Comparison of ENCODE assay signal across 14 mouse cellular contexts in genomic region chr4:140237305-140237741, GRCm38 (mm10). TPM values are rescaled to one million over a fixed set of nuclear protein-coding genes. Genes with fewer than 3 reads are reported as not detected.
A peak's percentile ranks its signal among the peaks of the same experiment; 100 is the strongest.
DNase-seq lines count a peak whose midpoint lies in the region; ATAC-seq and TF ChIP-seq lines count a peak whose summit lies in the region.
"Had no signal": no experiment of that assay in that cellular context is flagged by ENCODE, and none has a peak within 500 bp of the region (broad histone marks: within the 10 kb centered on the region; RNA-seq: fewer than 3 reads in every experiment).

No protein-coding gene starts in this region.

- TF ChIP-seq EP300 in liver, postnatal 0 days (IDR thresholded peaks at IDR 0.05; ENCODE audit: low read depth) = no peak

- peaks cover 9% of the 10 kb centered on the region; the same call in 1 of the 2 replicates for H3K27me3 ChIP-seq in forebrain, embryonic 13.5 days
- H3K27me3 ChIP-seq in midbrain, embryonic 12.5 days = peaks cover 26% of the 10 kb centered on the region
- H3K27me3 ChIP-seq in liver, postnatal 0 days (ENCODE audit: insufficient read depth, low read length) = no peaks in the 10 kb centered on the region
- peaks cover 2% of the 10 kb centered on the region for H3K27me3 ChIP-seq in intestine, embryonic 15.5 days (replicated peaks)

- no peak overlapping the region for H3K4me2 ChIP-seq in forebrain, embryonic 13.5 days
- no peak overlapping the region for H3K4me2 ChIP-seq in midbrain, embryonic 12.5 days (replicated peaks)
- H3K4me2 ChIP-seq in liver, postnatal 0 days (ENCODE audit: low read depth, low read length) = no peak overlapping the region
- no peak overlapping the region for H3K4me2 ChIP-seq in intestine, embryonic 15.5 days (replicated peaks)
- H3K4me2 ChIP-seq: embryonic facial prominence, embryonic 15.5 days; limb, embryonic 13.5 days had no signal

- ATAC-seq in frontal cortex, adult (ENCODE audit: low TSS enrichment) = peak; percentile 50; the same call in 1 of the 2 replicates
- ATAC-seq in forebrain, embryonic 13.5 days = peak; percentile 63
- ATAC-seq in midbrain, embryonic 12.5 days (ENCODE audit: low FRiP score, low read depth) = peak; percentile 69
- ATAC-seq in liver, postnatal 0 days = no peak
- no peak for ATAC-seq in megakaryocyte-erythroid progenitor cell, adult 5-6 weeks (replicated peaks; ENCODE audit: low FRiP score, low TSS enrichment, poor library complexity, severe bottlenecking)
- no peak for ATAC-seq in intestine, embryonic 15.5 days

- DNase-seq in frontal cortex, postnatal 10 days (ENCODE audit: low spot score in 2 of 2) = no peak
- peak; percentile 72 for DNase-seq in brain, embryonic 14.5 days (ENCODE audit: low read depth)
- DNase-seq in liver, postnatal 0 days = no peak
- DNase-seq: gastrocnemius, postnatal 25 days; heart, postnatal 10 days; kidney, postnatal 36 days had no signal

- no peak for TF ChIP-seq POLR2A in brain, embryonic 14.5 days (IDR thresholded peaks at IDR 0.05; ENCODE audit: borderline replicate concordance, extremely low read depth, insufficient read depth, insufficient read length, poor library complexity, severe bottlenecking)

- H3K4me3 ChIP-seq in forebrain, embryonic 13.5 days = no peak overlapping the region
- no peak overlapping the region for H3K4me3 ChIP-seq in midbrain, embryonic 12.5 days
- H3K4me3 ChIP-seq in liver, postnatal 0 days (ENCODE audit: low read depth, low read length) = no peak overlapping the region
- H3K4me3 ChIP-seq in intestine, embryonic 15.5 days (replicated peaks) = no peak overlapping the region
- H3K4me3 ChIP-seq: embryonic facial prominence, embryonic 15.5 days; limb, embryonic 13.5 days had no signal

- WGBS in forebrain, embryonic 13.5 days = 8% methylated on average over 10 of the region's 10 CpGs
- 15% methylated on average over 10 of the region's 10 CpGs for WGBS in midbrain, embryonic 12.5 days
- WGBS in liver, postnatal 0 days (ENCODE audit: insufficient replicate concordance) = 33% methylated on average over 10 of the region's 10 CpGs
- WGBS in intestine, embryonic 15.5 days = 17% methylated on average over 10 of the region's 10 CpGs

- H3K36me3 ChIP-seq in forebrain, embryonic 13.5 days (ENCODE audit: poor library complexity, severe bottlenecking) = no peaks in the 10 kb centered on the region
- no peaks in the 10 kb centered on the region for H3K36me3 ChIP-seq in midbrain, embryonic 12.5 days
- H3K36me3 ChIP-seq in liver, postnatal 0 days (replicated peaks; ENCODE audit: insufficient read depth, low read length) = no peaks in the 10 kb centered on the region
- no peaks in the 10 kb centered on the region for H3K36me3 ChIP-seq in intestine, embryonic 15.5 days
- H3K36me3 ChIP-seq: embryonic facial prominence, embryonic 15.5 days; limb, embryonic 13.5 days had no signal

- H3K4me1 ChIP-seq in forebrain, embryonic 13.5 days = peaks cover 38% of the 10 kb centered on the region
- peaks cover 25% of the 10 kb centered on the region for H3K4me1 ChIP-seq in midbrain, embryonic 12.5 days
- H3K4me1 ChIP-seq in liver, postnatal 0 days (ENCODE audit: insufficient read depth) = no peaks in the 10 kb centered on the region
- no peaks in the 10 kb centered on the region for H3K4me1 ChIP-seq in intestine, embryonic 15.5 days (replicated peaks)
- H3K4me1 ChIP-seq: embryonic facial prominence, embryonic 15.5 days; limb, embryonic 13.5 days had no signal

- no peak for TF ChIP-seq CTCF in brain, embryonic 14.5 days (IDR thresholded peaks at IDR 0.05; ENCODE audit: borderline replicate concordance, extremely low read depth, insufficient read depth, insufficient read length)
- no peak for TF ChIP-seq CTCF in liver, postnatal 0 days (IDR thresholded peaks at IDR 0.05; ENCODE audit: low read depth)

- peak overlapping the region; percentile 72 for H3K27ac ChIP-seq in forebrain, embryonic 13.5 days
- peak overlapping the region; percentile 50; the same call in 1 of the 2 replicates for H3K27ac ChIP-seq in midbrain, embryonic 12.5 days (replicated peaks)
- H3K27ac ChIP-seq in liver, postnatal 0 days (ENCODE audit: low read depth) = no peak overlapping the region
- no peak overlapping the region for H3K27ac ChIP-seq in intestine, embryonic 15.5 days
- H3K27ac ChIP-seq: embryonic facial prominence, embryonic 15.5 days; limb, embryonic 13.5 days; macrophage had no signal

- H3K9me3 ChIP-seq in forebrain, embryonic 13.5 days (replicated peaks) = no peaks in the 10 kb centered on the region
- H3K9me3 ChIP-seq in midbrain, embryonic 12.5 days = no peaks in the 10 kb centered on the region
- H3K9me3 ChIP-seq in liver, postnatal 0 days (ENCODE audit: low read length) = no peaks in the 10 kb centered on the region
- H3K9me3 ChIP-seq in intestine, embryonic 15.5 days = no peaks in the 10 kb centered on the region
- H3K9me3 ChIP-seq: embryonic facial prominence, embryonic 15.5 days; limb, embryonic 13.5 days had no signal

- peak overlapping the region; percentile 46 for H3K9ac ChIP-seq in forebrain, embryonic 13.5 days
- peak overlapping the region; percentile 29; the same call in 1 of the 2 replicates for H3K9ac ChIP-seq in midbrain, embryonic 12.5 days (replicated peaks)
- no peak overlapping the region for H3K9ac ChIP-seq in liver, postnatal 0 days (replicated peaks)
- H3K9ac ChIP-seq in intestine, embryonic 15.5 days = no peak overlapping the region
- H3K9ac ChIP-seq: embryonic facial prominence, embryonic 15.5 days; limb, embryonic 13.5 days had no signal

RNA-seq across cellular contexts. Expression of gene Igsf21, which starts 9.3 kb away (rescaled TPM):
- 16.1 and 36.1 TPM in 2 replicates for polyA plus RNA-seq in brain, embryonic 14.5 days (2012; rRNA removed)
- polyA plus RNA-seq in forebrain, embryonic 13.5 days (2015; fragmentation: Nextera tagmentation; extraction: Ambion mirVana) = 28.6 and 29.4 TPM in 2 replicates
- polyA plus RNA-seq in midbrain, embryonic 12.5 days (2016; fragmentation: Nextera tagmentation; extraction: Ambion mirVana) = 38.9 and 41.1 TPM in 2 replicates
- polyA plus RNA-seq in liver, postnatal 0 days (2015; fragmentation: Nextera tagmentation; extraction: Ambion mirVana) = 0.05 TPM in 1 of 2 replicates, not detected in the other
- total RNA-seq in megakaryocyte-erythroid progenitor cell, adult 5-6 weeks (2014; fragmentation: Nextera tagmentation) = not detected in 2 replicates
- not detected in 2 replicates for total RNA-seq in megakaryocyte-erythroid progenitor cell, adult 5-6 weeks (2017)
- polyA plus RNA-seq in intestine, embryonic 15.5 days (2015; fragmentation: Nextera tagmentation; extraction: Ambion mirVana) = 1.3 and 1.5 TPM in 2 replicates
- polyA plus RNA-seq: macrophage had no signal

Comparison
In these comparisons a context has a peak if more than half of its experiments do, and no peak if none do; other contexts are left out.
1. ATAC-seq: peak in frontal cortex, adult (single experiment), forebrain, embryonic 13.5 days (single experiment) and midbrain, embryonic 12.5 days (single experiment); none in liver, postnatal 0 days (single experiment), megakaryocyte-erythroid progenitor cell, adult 5-6 weeks (single experiment) and intestine, embryonic 15.5 days (single experiment).
2. H3K27ac ChIP-seq: peak in forebrain, embryonic 13.5 days (single experiment) and midbrain, embryonic 12.5 days (single experiment); none in liver, postnatal 0 days (single experiment) and intestine, embryonic 15.5 days (single experiment).
3. H3K9ac ChIP-seq: peak in forebrain, embryonic 13.5 days (single experiment) and midbrain, embryonic 12.5 days (single experiment); none in liver, postnatal 0 days (single experiment) and intestine, embryonic 15.5 days (single experiment).